Mouse (Mus musculus): Measurements from ENCODE around the gene Gm28044. TPM values are rescaled to one million over a fixed set of nuclear protein-coding genes. Genes with fewer than 3 reads are reported as not detected.
"Not testable (repeated sequence)": the region's sequence is repeated elsewhere in the genome, so short reads cannot be mapped to it uniquely, and the experiment has no call there.

Gm28044 gene
- polyA plus RNA-seq, 1 experiment from 2014 or later: 0.36 TPM

DNA sequence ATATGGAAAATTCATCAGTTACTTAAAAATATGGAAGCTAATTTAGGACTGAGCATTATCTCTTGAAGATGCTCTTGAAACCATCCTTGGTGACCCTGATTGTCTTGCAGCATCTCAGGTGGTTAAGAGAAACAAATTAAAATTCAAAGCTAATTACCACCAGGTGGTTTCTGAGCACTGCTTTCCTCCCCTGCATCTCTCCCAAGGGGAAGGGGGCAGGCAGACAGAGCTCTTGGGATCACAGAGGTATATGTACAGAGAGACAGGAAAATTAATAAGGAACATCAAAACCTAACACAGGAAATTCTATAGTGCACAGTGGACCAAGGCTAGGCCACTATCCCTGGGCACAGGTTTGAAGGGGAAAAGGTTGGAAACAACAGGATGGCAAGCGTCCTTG lies 27.5 kb downstream of the Gm28044 start:
- Histone ChIP-seq H3K36me3 (ENCODE audit: insufficient read depth, low read length) (no peaks in the 10 kb centered on the region), H3K27ac (peak overlapping the region; percentile 15; the same call in 1 of the 2 replicates), H3K9me3 (replicated peaks; ENCODE audit: low read length) (no peaks in the 10 kb centered on the region), H3K4me3 (replicated peaks; ENCODE audit: low read depth, low read length) (peak overlapping the region; percentile 50), H3K4me2 (ENCODE audit: low read length) (peak overlapping the region; percentile 78), H3K27me3 (ENCODE audit: insufficient read depth, low read length) (no peaks in the 10 kb centered on the region), H3K4me1 (replicated peaks; ENCODE audit: insufficient read depth, low read length) (peaks cover 3% of the 10 kb centered on the region), H3K9ac (ENCODE audit: low read depth, low read length) (peak overlapping the region; percentile 51; the same call in 1 of the 2 replicates)
- no peak for TF ChIP-seq CTCF (IDR thresholded peaks at IDR 0.05; ENCODE audit: low read depth)
- 71% methylated on average over 1 of the region's 1 CpGs for WGBS
- DNase-seq (ENCODE audit: low spot score) (no peak), ATAC-seq (replicated peaks; ENCODE audit: low FRiP score, low read depth) (peak; percentile 27; the same call in 1 of the 2 replicates)

DNA sequence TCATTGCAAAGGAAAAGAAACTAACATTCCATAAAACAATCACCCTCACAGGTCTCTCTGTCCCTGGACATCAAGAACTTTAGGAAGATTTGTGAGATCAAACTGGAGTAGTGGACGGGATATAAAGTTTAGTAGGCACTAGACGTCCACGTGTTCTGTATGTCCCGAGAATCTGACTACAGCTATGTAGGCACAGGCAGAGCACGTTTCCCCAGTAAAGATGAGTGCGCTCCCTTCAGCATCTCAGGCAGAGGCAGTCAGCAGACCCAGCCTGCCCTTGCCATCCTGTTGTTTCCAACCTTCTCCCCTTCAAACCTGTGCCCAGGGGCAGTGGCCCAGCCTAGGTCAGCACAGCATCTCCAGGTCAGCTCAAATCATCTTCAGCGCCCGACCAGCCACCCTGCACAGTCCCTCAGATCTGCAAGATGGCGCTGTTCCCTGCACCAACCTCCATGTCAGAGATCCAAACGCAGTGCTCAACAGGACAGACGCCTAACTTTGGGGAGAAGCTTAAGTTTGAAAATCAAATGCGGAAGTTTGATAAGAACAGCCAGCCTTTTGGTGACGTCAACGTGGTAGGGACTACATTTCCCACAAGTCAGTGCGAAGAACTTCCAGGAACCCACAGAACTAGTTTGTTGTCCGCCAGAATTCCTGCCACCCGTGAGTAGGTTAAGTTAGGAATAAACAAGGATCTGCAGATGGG lies 28.2 kb downstream of the Gm28044 start, which contains the start of gene Zfp595:
TSS of gene Zfp595 (minus strand) at position 552 of the 706 bp plus-strand sequence.
- peak within 1 kb of the TSS; percentile 51 for H3K9ac ChIP-seq (ENCODE audit: low read depth, low read length)
- no peaks in the 10 kb centered on the region for H3K27me3 ChIP-seq (ENCODE audit: insufficient read depth, low read length)
- DNase-seq (ENCODE audit: low spot score): peak; percentile 96
- TF ChIP-seq CTCF (IDR thresholded peaks at IDR 0.05; ENCODE audit: low read depth): peak; percentile 71
- no peaks in the 10 kb centered on the region for H3K9me3 ChIP-seq (replicated peaks; ENCODE audit: low read length)
- peak within 1 kb of the TSS; percentile 47; the same call in 1 of the 2 replicates for H3K27ac ChIP-seq
- H3K36me3 ChIP-seq (ENCODE audit: insufficient read depth, low read length): no peaks in the 10 kb centered on the region
- H3K4me3 ChIP-seq (replicated peaks; ENCODE audit: low read depth, low read length): peak within 1 kb of the TSS; percentile 50
- 12% methylated on average over 17 of the region's 17 CpGs for WGBS
- ATAC-seq (replicated peaks; ENCODE audit: low FRiP score, low read depth): peak; percentile 93
- H3K4me1 ChIP-seq (replicated peaks; ENCODE audit: insufficient read depth, low read length): peaks cover 3% of the 10 kb centered on the region
- H3K4me2 ChIP-seq (ENCODE audit: low read length): peak within 1 kb of the TSS; percentile 78

- Histone ChIP-seq H3K4me2 (ENCODE audit: low read length) (peak overlapping the region; percentile 88), H3K4me3 (replicated peaks; ENCODE audit: low read depth, low read length) (peak overlapping the region; percentile 69), H3K36me3 (ENCODE audit: insufficient read depth, low read length) (no peaks in the 10 kb centered on the region), H3K4me1 (replicated peaks; ENCODE audit: insufficient read depth, low read length) (0 out of 2 replicates have a peak, but pooled peaks cover 9% of the 10 kb centered on the region), H3K27me3 (ENCODE audit: insufficient read depth, low read length) (no peaks in the 10 kb centered on the region), H3K9ac (ENCODE audit: low read depth, low read length) (peak overlapping the region; percentile 81; the same call in 1 of the 2 replicates), H3K9me3 (replicated peaks; ENCODE audit: low read length) (no peaks in the 10 kb centered on the region), H3K27ac (no peak overlapping the region)
- DNase-seq (ENCODE audit: low spot score) (peak; percentile 16), ATAC-seq (replicated peaks; ENCODE audit: low FRiP score, low read depth) (no peak)
- WGBS: 28% methylated on average over 5 of the region's 5 CpGs
- TF ChIP-seq CTCF (IDR thresholded peaks at IDR 0.05; ENCODE audit: low read depth): no peak
These were observed 53.6 kb downstream of the Gm28044 start for GRCm38 (mm10) chr13:67306718-67307117.

DNA sequence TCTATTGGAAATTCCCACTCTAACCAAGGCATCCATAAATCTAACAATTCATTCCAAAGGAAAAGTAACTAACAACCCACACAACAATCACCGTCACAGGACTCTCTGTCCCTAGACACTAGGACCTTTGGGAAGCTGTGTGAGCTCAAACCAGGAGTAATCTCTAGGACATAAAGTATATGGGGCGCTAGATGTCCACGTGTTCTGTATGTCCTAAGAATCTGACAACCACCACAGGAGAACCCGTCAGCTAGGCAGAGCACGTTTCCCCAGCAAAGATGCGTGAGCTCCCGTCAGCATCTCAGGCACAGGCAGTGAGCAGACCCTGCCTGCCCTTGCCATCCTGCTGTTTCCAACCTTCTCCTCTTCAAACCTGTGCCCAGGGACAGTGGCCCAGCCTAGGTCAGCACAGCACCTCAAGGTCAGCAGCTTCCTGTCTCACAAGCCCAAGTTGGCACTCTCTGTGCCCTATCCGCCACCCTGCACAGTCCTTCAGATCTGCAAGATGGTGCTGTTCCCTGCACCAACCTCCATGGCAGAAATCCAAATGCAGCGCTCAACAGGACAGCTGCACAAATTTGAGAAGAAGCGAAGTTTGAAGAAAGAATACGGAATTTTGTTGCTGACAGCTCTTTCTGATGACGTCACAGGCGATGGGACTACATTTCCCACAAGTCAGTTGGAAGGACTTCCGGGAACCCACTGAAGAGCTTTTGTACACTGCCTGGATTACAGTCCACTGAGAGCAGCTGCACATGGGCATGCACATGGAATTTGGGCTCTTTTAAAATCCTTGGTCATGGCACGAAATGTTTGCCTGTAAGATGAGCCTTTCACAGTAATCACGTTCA lies 54.3 kb downstream of the Gm28044 start, which contains the start of gene Zfp457:
TSS of gene Zfp457 (minus strand) at position 664 of the 851 bp plus-strand sequence.
- peak within 1 kb of the TSS; percentile 88 for H3K4me2 ChIP-seq (ENCODE audit: low read length)
- 0 out of 2 replicates have a peak, but pooled peaks have one; percentile 7 for TF ChIP-seq CTCF (IDR thresholded peaks at IDR 0.05; ENCODE audit: low read depth)
- H3K4me1 ChIP-seq (replicated peaks; ENCODE audit: insufficient read depth, low read length): 0 out of 2 replicates have a peak, but pooled peaks cover 9% of the 10 kb centered on the region
- peak within 1 kb of the TSS; percentile 69 for H3K4me3 ChIP-seq (replicated peaks; ENCODE audit: low read depth, low read length)
- no peaks in the 10 kb centered on the region for H3K9me3 ChIP-seq (replicated peaks; ENCODE audit: low read length)
- peak; percentile 95 for DNase-seq (ENCODE audit: low spot score)
- H3K27me3 ChIP-seq (ENCODE audit: insufficient read depth, low read length): no peaks in the 10 kb centered on the region
- peak within 1 kb of the TSS; percentile 43; the same call in 1 of the 2 replicates for H3K27ac ChIP-seq
- WGBS: 7% methylated on average over 16 of the region's 16 CpGs
- no peaks in the 10 kb centered on the region for H3K36me3 ChIP-seq (ENCODE audit: insufficient read depth, low read length)
- ATAC-seq (replicated peaks; ENCODE audit: low FRiP score, low read depth): peak; percentile 97
- H3K9ac ChIP-seq (ENCODE audit: low read depth, low read length): peak within 1 kb of the TSS; percentile 81

- peak; percentile 12 for DNase-seq (ENCODE audit: low spot score)
- Histone ChIP-seq H3K27me3 (ENCODE audit: insufficient read depth, low read length) (no peaks in the 10 kb centered on the region), H3K4me2 (ENCODE audit: low read length) (no peak within 1 kb of the TSS), H3K4me3 (replicated peaks; ENCODE audit: low read depth, low read length) (no peak within 1 kb of the TSS), H3K36me3 (ENCODE audit: insufficient read depth, low read length) (no peaks in the 10 kb centered on the region), H3K4me1 (replicated peaks; ENCODE audit: insufficient read depth, low read length) (no peaks in the 10 kb centered on the region), H3K9ac (ENCODE audit: low read depth, low read length) (no peak within 1 kb of the TSS), H3K9me3 (replicated peaks; ENCODE audit: low read length) (no peaks in the 10 kb centered on the region), H3K27ac (no peak within 1 kb of the TSS)
- WGBS: 33% methylated on average over 7 of the region's 7 CpGs
- peak; percentile 54 for ATAC-seq (replicated peaks; ENCODE audit: low FRiP score, low read depth)
- no peak for TF ChIP-seq CTCF (IDR thresholded peaks at IDR 0.05; ENCODE audit: low read depth)
These were observed 82.0 kb downstream of the Gm28044 start, which contains the start of gene Zfp458 for GRCm38 (mm10) chr13:67278314-67278713. Gene Zfp458, minus strand, starts transcription at chr13:67278466.

DNA sequence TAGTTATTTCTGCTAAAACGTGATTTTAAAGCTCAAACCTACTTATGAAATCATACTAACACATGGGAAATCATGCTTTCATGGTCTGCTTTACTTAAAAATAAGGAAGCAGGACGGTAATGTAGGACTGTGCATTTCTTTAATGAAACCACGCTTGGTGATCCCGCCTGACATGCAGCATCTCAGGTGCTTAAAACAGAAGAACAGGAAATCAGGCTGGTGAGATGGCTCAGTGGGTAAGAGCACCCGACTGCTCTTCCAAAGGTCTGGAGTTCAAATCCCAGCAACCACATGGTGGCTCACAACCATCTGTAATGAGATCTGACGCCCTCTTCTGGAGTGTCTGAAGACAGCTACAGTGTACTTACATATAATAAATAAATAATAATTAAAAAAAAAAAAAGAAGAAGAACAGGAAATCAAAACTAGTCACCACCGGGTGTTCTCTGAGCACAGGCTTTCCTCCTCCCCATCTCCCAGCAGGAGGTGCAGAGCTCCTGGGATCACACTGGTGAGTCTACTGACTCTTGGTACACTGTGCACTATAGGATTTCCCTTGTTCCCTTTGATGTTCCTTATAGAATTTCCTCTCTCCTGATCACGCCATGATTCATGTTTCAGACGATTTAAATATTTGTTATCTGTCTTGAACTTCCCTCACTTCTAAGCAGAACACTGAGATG lies 90.8 kb downstream of the Gm28044 start:
- Histone ChIP-seq H3K4me3 (replicated peaks; ENCODE audit: low read depth, low read length) (peak overlapping the region; percentile 85), H3K9ac (ENCODE audit: low read depth, low read length) (peak overlapping the region; percentile 62; the same call in 1 of the 2 replicates), H3K4me2 (ENCODE audit: low read length) (peak overlapping the region; percentile 71)
- not testable (repeated sequence) for H3K27ac ChIP-seq; H3K27me3 ChIP-seq (ENCODE audit: insufficient read depth, low read length); H3K9me3 ChIP-seq (replicated peaks; ENCODE audit: low read length); H3K36me3 ChIP-seq (ENCODE audit: insufficient read depth, low read length); DNase-seq (ENCODE audit: low spot score); H3K4me1 ChIP-seq (replicated peaks; ENCODE audit: insufficient read depth, low read length)
- peak; percentile 31; the same call in 1 of the 2 replicates for ATAC-seq (replicated peaks; ENCODE audit: low FRiP score, low read depth)
- WGBS: 44% methylated on average over 8 of the region's 9 CpGs
